Mouse (Mus musculus) heart, embryonic 12.5 days (tissue): ENCODE measurements around the gene Adam15. TPM values are rescaled to one million over a fixed set of nuclear protein-coding genes. Genes with fewer than 3 reads are reported as not detected.

Source experiments
- ATAC-seq: fragments of 200-750 bp; cut with Nextera tagmentation; 2 replicates; pipeline ENCODE4 v1.8.0; 2017; ENCODE audit warnings: moderate TSS enrichment, moderate library complexity; ENCODE audit not compliant: insufficient number of reproducible peaks, low FRiP score
- H3K27ac ChIP-seq: fragments of 300-500 bp; sonication (generic); 2 replicates; pipeline ENCODE4 v1.5.1; 2016; ENCODE audit warnings: mild to moderate bottlenecking, moderate library complexity; ENCODE audit not compliant: poor library complexity, severe bottlenecking
- H3K27me3 ChIP-seq: fragments of 300-500 bp; sonication (generic); replicated peaks from 2 replicates; pipeline ENCODE4 v1.6.1; 2016; ENCODE audit warnings: mild to moderate bottlenecking, moderate library complexity
- H3K36me3 ChIP-seq: fragments of 300-500 bp; sonication (generic); 2 replicates; pipeline ENCODE4 v1.6.1; 2016; ENCODE audit warnings: mild to moderate bottlenecking, moderate library complexity
- H3K4me1 ChIP-seq: fragments of 300-500 bp; sonication (generic); replicated peaks from 2 replicates; pipeline ENCODE4 v1.6.1; 2016; ENCODE audit warnings: mild to moderate bottlenecking
- H3K4me2 ChIP-seq: fragments of 300-500 bp; sonication (generic); 2 replicates; pipeline ENCODE4 v1.6.1; 2016; ENCODE audit warnings: mild to moderate bottlenecking, moderate library complexity
- H3K4me3 ChIP-seq: fragments of 300-500 bp; sonication (generic); 2 replicates; pipeline ENCODE4 v1.5.1; 2016; ENCODE audit warnings: mild to moderate bottlenecking
- H3K9ac ChIP-seq: fragments of 300-500 bp; sonication (generic); 2 replicates; pipeline ENCODE4 v1.6.1; 2016; ENCODE audit warnings: mild to moderate bottlenecking, moderate library complexity
- H3K9me3 ChIP-seq: fragments of 300-500 bp; sonication (generic); replicated peaks from 2 replicates; pipeline ENCODE4 v1.6.1; 2016; ENCODE audit warnings: mild to moderate bottlenecking, moderate library complexity
- WGBS: fragments of 180-500 bp; shearing (Covaris S2); methylation state at CpG from one replicate; pipeline ENCODE4 v1.1.7; 2016; 5-methylcytosine and 5-hydroxymethylcytosine counted together
- polyA plus RNA-seq: library from polyadenylated mRNA; unstranded; fragments of >200 nt; fragmentation: Nextera tagmentation; extraction: Ambion mirVana; gene quantifications from 2 replicates; pipeline ENCODE4 v1.2.1, GENCODE M21; 2016

Adam15 gene
- 47.2 and 55.5 TPM in 2 replicates for polyA plus RNA-seq

DNA sequence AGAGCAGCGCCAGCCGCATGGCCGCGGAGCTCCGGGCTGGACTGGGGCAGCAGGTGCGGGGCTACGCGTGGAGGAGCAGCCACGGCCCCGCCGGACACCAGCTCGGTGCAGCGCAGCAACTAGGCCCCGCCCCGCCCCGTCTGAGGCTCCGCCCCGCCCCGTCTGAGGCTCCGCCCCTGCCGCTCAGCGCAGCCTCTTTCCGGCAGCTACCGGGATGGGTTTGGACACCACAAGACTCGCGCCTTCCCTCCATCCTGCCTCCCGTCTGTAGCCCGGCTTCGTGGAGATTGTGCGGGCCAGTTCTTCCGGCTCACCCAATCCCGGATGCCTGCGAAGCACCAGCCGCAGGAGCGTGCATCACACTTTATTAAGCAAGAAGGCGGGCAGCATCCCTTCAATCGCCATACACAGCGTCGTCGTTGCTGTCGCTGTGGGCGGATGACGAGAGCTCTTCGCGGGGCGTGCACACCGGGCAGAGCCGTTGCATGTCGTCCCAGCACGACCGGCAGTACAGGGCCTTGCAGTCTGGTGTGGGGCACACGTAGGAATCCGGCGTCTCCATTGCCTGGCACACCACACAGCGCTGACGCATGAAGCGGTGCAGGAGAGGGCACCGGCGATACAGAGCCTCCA, at the start of gene Adam15:
Adam15 (minus strand) TSS at position 128 of the 633 bp plus-strand sequence.
- peak within 1 kb of the TSS; percentile 65 for H3K4me3 ChIP-seq
- ATAC-seq = peak; percentile 88
- peaks cover 21% of the 10 kb centered on the region for H3K4me1 ChIP-seq
- no peaks in the 10 kb centered on the region; the same call in 1 of the 2 replicates for H3K36me3 ChIP-seq
- H3K27me3 ChIP-seq = peaks cover 50% of the 10 kb centered on the region
- no peaks in the 10 kb centered on the region for H3K9me3 ChIP-seq
- H3K27ac ChIP-seq = peak within 1 kb of the TSS; percentile 56
- WGBS = under 1% methylated on average over 59 of the region's 59 CpGs
- peak within 1 kb of the TSS; percentile 73 for H3K9ac ChIP-seq
- H3K4me2 ChIP-seq = peak within 1 kb of the TSS; percentile 90

DNA sequence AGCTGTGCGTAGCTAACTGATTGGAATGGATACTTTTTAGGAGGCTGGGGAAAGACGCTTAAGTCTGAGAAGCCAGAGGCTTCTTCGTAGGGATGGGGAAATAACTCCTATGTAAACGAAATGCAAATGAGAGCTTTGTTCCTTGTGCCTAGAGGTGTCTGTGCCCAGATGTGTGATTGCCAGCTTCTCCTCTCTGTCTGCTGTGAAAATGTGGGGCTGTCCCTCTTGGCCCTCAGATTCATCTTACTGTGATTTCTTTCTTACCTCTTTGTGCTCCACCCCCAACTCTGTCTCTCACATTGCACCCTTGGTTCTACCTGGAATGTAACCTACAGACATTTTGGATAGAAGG, 46.8 kb upstream of the Adam15 start:
- Histone ChIP-seq H3K36me3 (peaks cover 10% of the 10 kb centered on the region), H3K27me3 (no peaks in the 10 kb centered on the region), H3K4me2 (peak overlapping the region; percentile 100), H3K9ac (peak overlapping the region; percentile 79), H3K27ac (0 out of 2 replicates have a peak overlapping the region, but pooled peaks have one; percentile 93), H3K4me3 (peak overlapping the region; percentile 78), H3K9me3 (no peaks in the 10 kb centered on the region), H3K4me1 (peaks cover 22% of the 10 kb centered on the region)
- 0% methylated on average over 4 of the region's 4 CpGs for WGBS
- ATAC-seq = no peak

DNA sequence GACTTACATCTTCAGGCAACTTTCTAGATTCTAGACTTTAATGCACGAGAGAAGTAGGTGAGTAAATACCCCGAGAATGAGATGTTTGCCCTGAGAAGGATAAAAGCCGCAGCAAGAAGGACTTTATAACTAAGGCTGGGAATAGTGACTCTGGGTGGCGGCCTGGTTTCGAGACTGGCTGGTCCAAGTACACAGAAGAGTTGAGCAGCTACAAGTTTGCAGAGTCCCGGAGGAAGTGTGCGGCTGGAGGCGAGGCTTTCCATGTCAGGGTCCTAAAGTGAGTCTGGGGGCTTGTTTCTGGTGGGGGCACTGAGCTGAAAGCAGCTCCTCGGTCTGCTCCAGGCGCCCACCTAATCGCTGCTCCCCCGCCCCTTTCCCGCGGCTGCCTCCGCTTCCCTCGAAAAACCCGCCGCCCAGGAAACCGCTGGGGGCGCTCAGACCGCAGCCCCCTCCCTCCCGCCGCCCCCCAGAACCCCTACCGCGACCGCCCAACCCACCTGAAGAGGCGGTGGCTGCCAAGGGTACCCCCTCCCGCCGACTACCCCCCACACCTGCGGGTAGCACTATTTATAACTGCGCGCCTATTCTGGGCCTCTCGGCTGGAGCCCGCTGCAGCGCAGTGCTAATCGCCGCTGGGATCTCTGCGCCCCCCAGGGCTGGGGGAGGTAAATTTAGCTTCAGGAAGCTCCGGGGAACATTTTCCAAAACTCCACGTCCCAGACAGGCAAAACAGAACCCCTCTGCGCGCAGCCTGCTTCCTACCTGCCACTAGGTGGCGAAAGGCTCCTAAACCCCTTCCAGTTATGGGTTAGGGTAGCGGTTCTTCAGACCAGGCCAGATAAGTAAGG, 46.2 kb upstream of the Adam15 start:
- Histone ChIP-seq H3K36me3 (peaks cover 4% of the 10 kb centered on the region), H3K9ac (peak overlapping the region; percentile 79), H3K4me2 (peak overlapping the region; percentile 100), H3K4me3 (peak overlapping the region; percentile 78), H3K27me3 (no peaks in the 10 kb centered on the region), H3K27ac (peak overlapping the region; percentile 93), H3K9me3 (no peaks in the 10 kb centered on the region), H3K4me1 (peaks cover 28% of the 10 kb centered on the region)
- no peak for ATAC-seq
- WGBS = under 1% methylated on average over 32 of the region's 44 CpGs

DNA sequence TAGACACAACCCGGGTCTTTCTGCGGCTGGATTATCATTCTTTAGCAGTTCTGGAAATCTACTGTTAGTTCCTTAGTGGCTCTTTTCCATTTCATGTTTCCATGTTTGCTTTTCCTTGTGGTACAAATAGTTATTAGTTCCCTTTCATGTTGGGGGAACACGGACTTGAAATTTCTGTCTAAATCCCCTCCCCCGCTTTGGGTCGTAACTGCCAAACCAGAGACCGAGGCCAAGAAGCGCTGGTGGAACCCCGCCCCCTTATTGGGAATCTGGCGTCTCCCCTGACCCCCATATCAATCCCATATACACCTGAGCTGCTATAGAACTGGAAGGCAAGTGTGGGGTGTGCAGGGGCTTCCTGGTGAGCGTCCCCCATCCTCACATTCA, 45.6 kb upstream of the Adam15 start:
- peak overlapping the region; percentile 93 for H3K27ac ChIP-seq
- peak overlapping the region; percentile 79 for H3K9ac ChIP-seq
- no peaks in the 10 kb centered on the region for H3K27me3 ChIP-seq
- H3K9me3 ChIP-seq = no peaks in the 10 kb centered on the region
- peaks cover 3% of the 10 kb centered on the region; the same call in 1 of the 2 replicates for H3K36me3 ChIP-seq
- no peak for ATAC-seq
- peak overlapping the region; percentile 100 for H3K4me2 ChIP-seq
- 3% methylated on average over 10 of the region's 10 CpGs for WGBS
- H3K4me3 ChIP-seq = peak overlapping the region; percentile 78
- H3K4me1 ChIP-seq = peaks cover 35% of the 10 kb centered on the region

DNA sequence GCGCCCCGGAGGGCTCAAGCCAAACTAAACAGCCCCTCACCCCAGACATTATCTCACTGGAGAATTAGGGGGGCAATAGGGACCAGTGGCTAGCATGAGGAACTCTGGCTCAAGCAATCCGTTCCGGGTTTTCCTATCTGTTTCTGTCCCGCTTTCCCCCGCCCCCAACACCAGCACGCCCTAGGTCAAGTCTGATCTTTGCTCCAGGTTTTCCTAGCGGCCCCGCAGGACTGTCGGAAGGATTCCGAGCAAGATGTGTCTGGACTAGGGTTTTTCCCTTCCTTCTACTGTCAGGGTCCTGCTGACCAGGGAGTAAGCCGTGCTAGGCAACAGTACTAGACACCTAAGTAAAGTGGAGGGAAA, 45.1 kb upstream of the Adam15 start:
- under 1% methylated on average over 12 of the region's 12 CpGs for WGBS
- H3K9me3 ChIP-seq = no peaks in the 10 kb centered on the region
- H3K27ac ChIP-seq = peak overlapping the region; percentile 93
- peaks cover 40% of the 10 kb centered on the region for H3K4me1 ChIP-seq
- H3K9ac ChIP-seq = peak overlapping the region; percentile 79
- peak; percentile 15 for ATAC-seq
- H3K36me3 ChIP-seq = peaks cover 3% of the 10 kb centered on the region; the same call in 1 of the 2 replicates
- peak overlapping the region; percentile 78 for H3K4me3 ChIP-seq
- H3K4me2 ChIP-seq = peak overlapping the region; percentile 100
- H3K27me3 ChIP-seq = no peaks in the 10 kb centered on the region

DNA sequence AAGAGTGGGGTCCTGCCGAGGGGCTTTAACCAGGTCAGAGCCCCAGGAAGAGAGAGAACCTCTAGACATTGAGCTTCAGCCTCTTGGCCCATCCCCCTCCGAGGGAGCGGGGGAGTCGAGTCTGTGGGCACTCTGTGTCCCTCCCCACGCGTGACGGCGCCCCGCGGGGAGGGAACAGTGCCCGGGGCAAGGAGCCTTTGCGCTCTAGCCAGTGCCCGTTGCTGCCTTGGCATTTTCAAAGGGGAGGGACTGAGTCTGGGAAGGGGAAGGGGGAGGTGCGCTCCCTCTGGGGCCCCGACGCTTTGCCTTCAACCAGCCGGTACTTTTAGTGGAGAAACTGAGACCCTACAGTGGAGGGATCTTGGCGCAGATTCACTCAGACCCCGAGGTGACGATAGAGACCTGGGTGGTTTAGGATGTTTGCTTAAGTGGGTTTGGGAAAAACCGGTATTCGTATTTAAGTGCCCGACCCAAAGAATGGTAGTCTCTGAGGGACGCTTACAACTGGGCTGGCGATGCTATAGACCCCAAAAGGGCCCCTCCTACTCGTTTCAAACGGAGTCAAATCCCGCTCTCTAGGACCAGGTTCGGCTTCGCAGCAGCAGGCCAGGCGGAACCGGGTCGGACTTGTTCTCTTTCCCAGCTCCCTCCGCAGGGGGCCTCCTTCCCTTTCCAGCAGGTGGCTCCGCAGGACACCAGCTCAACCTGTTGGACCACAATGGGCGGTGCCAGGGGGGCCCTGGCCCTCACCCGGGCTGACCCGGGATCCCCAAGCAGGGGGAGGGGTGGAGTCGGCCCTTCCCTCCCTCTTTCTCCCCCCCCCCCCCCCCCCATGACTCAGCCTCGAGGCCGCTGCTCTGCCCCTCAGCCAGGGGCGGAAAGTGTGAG, 44.5 kb upstream of the Adam15 start, which contains the start of gene Zbtb7b:
Zbtb7b (minus strand) TSS at position 771 of the 888 bp plus-strand sequence.
- peak; percentile 60 for ATAC-seq
- Histone ChIP-seq H3K4me3 (peak within 1 kb of the TSS; percentile 78), H3K27me3 (no peaks in the 10 kb centered on the region), H3K4me2 (peak within 1 kb of the TSS; percentile 100), H3K27ac (peak within 1 kb of the TSS; percentile 93), H3K9ac (peak within 1 kb of the TSS; percentile 79), H3K9me3 (no peaks in the 10 kb centered on the region), H3K36me3 (no peaks in the 10 kb centered on the region), H3K4me1 (peaks cover 46% of the 10 kb centered on the region)
- WGBS = under 1% methylated on average over 39 of the region's 42 CpGs

DNA sequence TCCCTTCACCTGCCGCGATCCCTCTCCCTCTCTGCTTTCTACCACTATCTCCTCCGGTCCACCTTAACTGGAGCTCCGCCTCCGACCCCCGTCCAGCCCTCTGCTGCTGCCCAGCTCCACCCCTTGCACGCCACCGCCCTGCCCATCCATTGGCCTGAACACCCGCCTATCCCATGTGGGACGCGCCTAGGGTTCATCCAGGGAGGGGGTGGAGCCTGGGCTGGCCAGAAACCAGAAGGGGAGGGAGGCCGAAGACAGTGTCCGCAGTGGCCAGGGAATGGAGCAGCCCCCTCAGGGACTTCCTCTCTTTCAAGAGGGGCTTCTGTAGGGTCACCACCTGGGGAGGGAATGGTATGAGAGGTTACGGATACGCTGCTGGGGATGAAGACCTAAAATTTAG, 43.8 kb upstream of the Adam15 start:
- Histone ChIP-seq H3K36me3 (no peaks in the 10 kb centered on the region), H3K9me3 (no peaks in the 10 kb centered on the region), H3K27ac (peak overlapping the region; percentile 93), H3K27me3 (no peaks in the 10 kb centered on the region), H3K4me3 (peak overlapping the region; percentile 78), H3K9ac (peak overlapping the region; percentile 84), H3K4me1 (peaks cover 49% of the 10 kb centered on the region), H3K4me2 (peak overlapping the region; percentile 100)
- peak; percentile 94 for ATAC-seq
- WGBS = 1% methylated on average over 15 of the region's 15 CpGs

DNA sequence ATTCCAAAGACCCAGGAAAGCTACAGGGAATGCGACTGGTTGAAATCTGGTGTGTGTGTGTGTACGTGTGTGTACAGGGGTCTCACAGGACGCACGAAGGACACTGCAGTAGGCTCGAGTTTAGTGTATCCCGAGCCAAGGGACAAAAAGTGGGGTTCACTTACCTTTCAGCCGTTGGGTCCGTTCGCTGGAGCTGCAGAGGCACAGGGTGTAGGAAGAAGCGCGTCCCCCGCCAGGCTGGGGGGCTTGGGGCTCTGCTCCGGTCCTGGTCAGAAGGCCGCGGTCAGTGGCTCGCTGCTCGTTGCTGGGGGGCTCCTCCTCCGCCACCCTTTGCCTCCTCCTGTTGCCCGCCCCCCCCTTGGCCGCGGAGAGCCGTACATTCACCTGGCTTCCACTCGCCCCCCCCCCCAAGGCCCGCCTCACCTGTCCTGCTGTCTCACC, 43.1 kb upstream of the Adam15 start:
- WGBS = 0% methylated on average over 20 of the region's 24 CpGs
- Histone ChIP-seq H3K27ac (peak overlapping the region; percentile 58; the same call in 1 of the 2 replicates), H3K9ac (peak overlapping the region; percentile 84)

DNA sequence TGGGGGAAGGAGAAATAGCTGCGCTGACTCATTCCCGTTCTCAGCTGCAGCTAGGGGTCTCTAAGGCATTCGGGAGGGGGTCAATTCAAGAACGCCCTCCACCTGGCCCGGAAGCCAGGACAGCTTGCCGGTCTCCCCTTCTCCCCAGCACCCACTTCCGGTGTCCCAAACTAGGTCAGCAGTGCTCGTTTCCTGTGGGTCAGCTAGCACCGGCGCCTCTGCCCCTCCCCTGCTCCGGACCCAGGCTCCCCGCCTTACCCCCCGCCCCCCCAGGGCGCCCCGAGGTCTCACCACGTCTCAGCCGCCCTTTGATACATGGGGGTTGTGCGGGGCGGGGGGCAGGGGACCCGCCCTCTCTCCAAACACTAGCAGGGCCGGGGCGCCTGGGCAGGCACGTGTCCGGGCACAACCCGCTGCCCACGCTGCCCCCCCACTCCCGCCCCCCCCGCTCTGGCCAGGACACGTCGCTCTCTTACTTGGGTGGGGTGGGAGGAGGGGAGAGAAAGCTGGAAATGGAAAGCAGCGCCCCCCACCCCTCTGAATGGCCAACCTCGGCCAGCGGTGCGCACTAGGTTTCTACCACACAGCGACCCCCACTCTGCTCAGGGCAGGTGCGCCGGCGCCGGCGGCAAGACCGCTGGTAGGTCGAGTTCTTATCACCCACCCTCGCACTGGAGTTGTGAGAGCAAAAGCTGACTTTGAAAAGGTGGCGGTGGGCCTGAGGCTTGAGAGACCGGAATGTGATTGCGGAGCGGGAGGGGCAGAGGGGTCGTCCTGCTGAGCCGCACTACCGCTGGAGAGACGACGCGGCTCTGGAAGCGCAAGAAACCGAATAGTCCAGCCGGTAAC, 42.1 kb upstream of the Adam15 start:
- H3K9me3 ChIP-seq = no peaks in the 10 kb centered on the region
- peak overlapping the region; percentile 78 for H3K4me3 ChIP-seq
- peak overlapping the region; percentile 84 for H3K9ac ChIP-seq
- no peaks in the 10 kb centered on the region for H3K36me3 ChIP-seq
- H3K27me3 ChIP-seq = no peaks in the 10 kb centered on the region
- peak overlapping the region; percentile 58 for H3K27ac ChIP-seq
- ATAC-seq = no peak
- H3K4me1 ChIP-seq = peaks cover 50% of the 10 kb centered on the region
- 1% methylated on average over 56 of the region's 56 CpGs for WGBS
- H3K4me2 ChIP-seq = peak overlapping the region; percentile 100

More for the DNA sequence above, 43.1 kb upstream of the Adam15 start:
- Histone ChIP-seq H3K4me1 (peaks cover 49% of the 10 kb centered on the region), H3K4me3 (peak overlapping the region; percentile 78), H3K4me2 (peak overlapping the region; percentile 100), H3K9me3 (no peaks in the 10 kb centered on the region), H3K27me3 (no peaks in the 10 kb centered on the region), H3K36me3 (no peaks in the 10 kb centered on the region)
- no peak for ATAC-seq
